Mouse (Mus musculus) embryo, embryonic 10.5 days (tissue): ENCODE measurements at regions not wholly inside any gene's neighbourhood (a gene's known extent, or its start where the extent isn't known, plus 50 kb on each side); places are given as distances from the start of the nearest gene placed in this dataset.

Experiments used
- DNase-seq: peaks from one replicate; pipeline ENCODE4 v3.0.0-alpha.2; 2015; ENCODE audit warnings: low spot score

DNA sequence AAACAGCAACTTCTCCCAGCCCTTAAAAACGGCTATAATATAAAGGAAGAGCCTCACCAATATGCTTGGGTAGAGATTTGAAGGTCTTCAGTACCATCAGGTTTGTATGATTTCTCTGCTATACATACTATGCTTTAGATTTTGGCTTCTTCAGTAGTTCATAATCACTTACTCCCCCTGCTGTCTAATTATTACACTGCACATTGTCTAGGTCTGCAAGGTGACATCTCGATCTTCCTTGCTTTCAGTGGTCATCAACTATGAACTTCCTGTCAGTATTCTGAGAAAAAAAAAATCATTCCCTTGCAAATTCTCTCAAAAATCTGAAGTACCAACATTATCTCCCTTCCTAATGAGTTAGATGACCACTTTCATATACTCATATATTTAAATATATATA lies 225.4 kb upstream of the Galnt5 start:
- DNase-seq: peak; percentile 42

- DNase-seq: no peak
Observed at GRCm38 (mm10) chr2:57776154-57776553, 221.5 kb upstream of the Galnt5 start.

- DNase-seq: no peak
Observed at GRCm38 (mm10) chr2:57780836-57781235, 216.8 kb upstream of the Galnt5 start.

- DNase-seq: no peak
Observed at GRCm38 (mm10) chr2:57793519-57794296, 204.0 kb upstream of the Galnt5 start.

DNA sequence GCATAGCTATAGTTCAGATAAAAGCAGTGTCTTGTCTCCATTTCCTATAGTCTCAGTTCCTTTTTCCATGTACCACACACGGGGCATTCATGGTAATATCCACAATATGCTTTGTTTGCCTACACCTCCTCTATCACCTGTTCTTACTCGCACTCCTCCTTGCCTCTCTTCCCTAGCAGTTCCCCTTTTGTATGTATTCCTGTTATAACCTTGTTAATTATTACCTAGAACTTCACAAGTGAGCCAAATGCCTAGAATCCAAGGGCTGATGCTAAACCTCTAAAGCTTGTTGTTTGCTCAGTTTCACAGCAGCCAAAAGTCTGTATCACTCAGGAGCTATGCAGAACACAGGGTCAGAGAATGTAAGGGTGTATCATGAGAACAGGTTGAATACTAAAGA lies 198.4 kb upstream of the Galnt5 start:
- no peak for DNase-seq

DNA sequence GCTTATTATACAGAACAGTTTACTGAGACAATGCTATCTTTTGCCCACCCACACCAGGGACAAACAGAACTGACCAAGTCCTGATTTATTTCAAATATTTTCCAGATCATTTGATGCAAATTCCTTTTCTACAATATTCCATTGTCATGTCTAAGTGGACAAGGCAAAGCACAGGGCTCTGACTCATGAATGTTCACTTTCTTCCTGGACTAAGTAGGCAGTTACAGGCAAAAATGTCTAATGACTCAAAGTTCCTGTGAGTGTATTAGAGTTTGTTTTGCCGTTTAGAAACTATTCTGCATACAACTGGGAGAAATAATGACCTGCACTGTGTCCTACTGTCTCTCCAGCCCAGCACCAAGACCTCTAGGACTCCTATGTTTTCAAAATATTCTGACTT lies 189.8 kb upstream of the Galnt5 start:
- DNase-seq: no peak

- no peak for DNase-seq
Observed at GRCm38 (mm10) chr2:57812996-57813395, 184.7 kb upstream of the Galnt5 start.

- DNase-seq: no peak
Observed at GRCm38 (mm10) chr2:57820343-57820742, 177.3 kb upstream of the Galnt5 start.

GRCm38 (mm10) chr2:57820923-57821322 lies 176.8 kb upstream of the Galnt5 start:
- no peak for DNase-seq

DNA sequence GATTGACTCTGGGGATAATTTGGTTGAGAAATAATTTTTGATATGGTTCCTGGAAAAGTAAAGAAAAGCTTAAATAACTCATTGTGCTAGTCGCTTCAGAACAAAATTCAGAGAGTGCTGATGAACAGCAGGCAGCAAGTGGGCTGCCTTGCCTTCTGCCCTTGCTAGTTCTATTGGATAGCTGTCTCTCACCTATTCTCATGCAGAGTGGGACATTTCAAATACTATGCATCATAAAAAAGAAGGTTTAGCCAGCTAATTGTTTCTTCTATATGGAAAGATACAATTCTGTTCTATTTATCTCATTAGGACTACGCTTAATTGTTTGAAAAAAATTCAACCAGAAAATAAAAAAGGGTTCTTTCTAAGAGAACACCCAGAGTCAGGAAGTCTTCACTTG lies 169.4 kb upstream of the Galnt5 start:
- no peak for DNase-seq

- DNase-seq: peak; percentile 80
Observed at GRCm38 (mm10) chr2:57832565-57833355, 164.9 kb upstream of the Galnt5 start.

- DNase-seq: no peak
Observed at GRCm38 (mm10) chr2:57845135-57845534, 152.5 kb upstream of the Galnt5 start.

- DNase-seq: peak; percentile 15
Observed at GRCm38 (mm10) chr2:57847707-57848106, 150.0 kb upstream of the Galnt5 start.

GRCm38 (mm10) chr2:57849338-57850057 lies 148.2 kb upstream of the Galnt5 start:
- peak; percentile 57 for DNase-seq

- DNase-seq: no peak
Observed at GRCm38 (mm10) chr2:57850058-57850400, 147.7 kb upstream of the Galnt5 start.

DNA sequence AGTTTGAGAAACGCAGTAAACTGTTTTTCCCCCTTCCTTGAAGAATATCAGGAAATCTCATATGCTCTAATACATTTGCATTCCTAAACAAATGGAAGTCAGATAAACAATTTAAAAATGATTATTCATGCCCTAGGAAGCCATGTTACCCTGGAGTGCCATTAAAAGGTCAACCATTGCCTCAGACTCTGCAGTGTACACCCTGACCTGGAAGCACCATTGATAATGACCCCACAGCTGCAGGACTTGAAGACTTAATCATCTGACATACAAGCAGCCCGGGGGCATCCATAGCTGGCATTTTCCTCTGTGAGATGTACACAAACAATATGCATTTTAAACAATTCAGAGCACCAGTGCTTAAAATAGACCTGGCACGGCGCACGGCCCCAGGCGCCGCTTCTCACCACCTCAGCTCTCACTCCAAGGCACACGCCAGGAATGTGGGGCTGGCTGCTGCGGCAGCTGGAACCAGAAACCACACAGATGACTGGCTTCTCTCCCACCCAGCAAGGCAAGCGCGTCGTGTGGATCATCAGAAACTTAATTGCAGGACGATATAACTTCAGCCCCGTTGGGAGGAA lies 141.1 kb upstream of the Galnt5 start:
- no peak for DNase-seq

DNA sequence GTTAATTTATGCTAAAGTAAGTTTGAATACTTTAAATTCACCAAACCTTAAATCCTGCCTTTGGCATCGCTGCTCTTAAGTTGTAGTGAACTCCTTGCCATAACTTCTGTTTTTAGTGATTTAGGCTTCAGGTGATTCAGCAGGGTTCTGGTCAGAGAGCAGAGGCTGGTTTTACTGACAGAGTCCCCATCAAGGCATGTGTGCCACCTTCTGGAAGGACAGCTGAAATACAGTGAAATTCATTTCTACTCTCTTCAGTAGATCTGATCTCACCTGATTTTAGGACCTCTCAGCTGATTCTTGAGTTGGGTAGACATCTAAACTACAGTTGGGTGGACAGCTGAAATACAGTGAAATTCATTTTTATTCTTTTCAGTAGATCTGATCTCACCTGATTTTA lies 132.4 kb upstream of the Galnt5 start:
- DNase-seq: no peak

DNA sequence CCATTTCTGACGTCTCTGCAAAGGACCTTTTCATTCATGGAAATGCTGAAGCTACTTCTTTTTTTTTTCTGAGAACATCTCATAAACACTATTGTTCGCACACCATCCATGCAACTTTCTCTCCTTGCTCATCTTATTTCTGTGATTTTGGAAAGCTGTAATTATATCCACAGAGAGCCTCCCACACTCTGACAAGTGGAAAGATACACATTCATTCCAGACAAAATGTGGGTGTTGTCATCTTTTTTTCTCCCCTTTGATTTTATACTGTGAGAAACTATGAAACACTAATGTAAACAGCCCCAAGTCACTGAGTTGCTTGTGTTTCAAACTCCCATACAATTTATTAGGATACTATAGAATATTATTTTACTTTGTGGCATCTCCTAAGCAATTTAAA lies 129.6 kb upstream of the Galnt5 start:
- DNase-seq: no peak

GRCm38 (mm10) chr2:57900168-57900567 lies 97.5 kb upstream of the Galnt5 start:
- DNase-seq: no peak

DNA sequence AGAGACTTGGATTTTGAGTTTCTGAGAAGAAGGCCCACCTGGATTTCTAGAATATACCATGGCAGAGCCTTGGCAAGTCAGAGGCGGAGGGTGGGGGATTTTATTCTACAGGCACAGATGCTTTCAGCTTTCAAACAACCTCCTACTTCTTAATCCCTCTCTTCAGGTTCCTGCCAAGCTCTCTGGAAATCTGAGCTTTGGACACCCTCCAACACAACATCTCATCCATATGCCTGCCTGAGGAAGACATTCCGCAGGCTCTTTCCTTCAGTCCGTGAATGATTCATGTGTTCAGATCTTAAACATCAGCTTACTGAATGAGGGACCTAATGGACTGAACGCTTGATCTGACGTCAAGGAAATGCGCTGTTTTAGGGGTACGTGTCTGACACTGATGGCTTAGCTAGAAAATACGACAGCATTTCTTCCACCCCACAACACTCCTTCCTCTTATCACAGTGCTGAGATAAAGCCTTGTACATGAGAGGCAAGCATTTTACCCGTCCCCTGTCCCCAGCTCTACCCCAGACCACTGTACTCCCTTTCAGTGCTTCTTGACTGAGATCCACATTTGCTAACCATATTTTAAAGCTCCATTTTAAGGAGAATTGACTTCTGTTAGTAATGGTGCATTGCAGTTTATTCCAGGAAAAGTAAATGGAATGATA lies 97.0 kb upstream of the Galnt5 start:
- no peak for DNase-seq

DNA sequence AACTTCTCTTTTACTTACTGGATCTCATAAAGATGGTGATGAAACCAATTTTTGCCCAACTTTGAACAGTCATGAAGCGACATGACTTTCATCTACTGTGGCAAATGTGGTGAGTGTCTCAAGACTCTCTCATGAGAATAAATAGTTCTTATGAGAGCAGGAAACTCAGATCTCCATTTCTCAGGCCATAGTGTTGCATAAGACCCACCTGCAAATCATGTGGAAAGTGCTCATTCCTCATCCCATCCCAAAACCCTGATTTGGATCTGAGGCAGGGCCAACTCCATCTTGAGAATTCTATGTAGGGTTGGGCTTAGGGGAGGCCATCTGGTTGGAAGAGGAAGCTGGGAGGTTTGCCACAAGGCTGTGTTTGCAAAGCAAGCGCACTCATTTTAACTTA lies 92.5 kb upstream of the Galnt5 start:
- DNase-seq: no peak

GRCm38 (mm10) chr2:57906939-57907338 lies 90.7 kb upstream of the Galnt5 start:
- DNase-seq: no peak
